ENCODE assay signal across 8 mouse cellular contexts in genomic region chr11:46436760-46437458, GRCm38 (mm10). TPM values are rescaled to one million over a fixed set of nuclear protein-coding genes. Genes with fewer than 3 reads are reported as not detected.
DNase-seq lines count a peak whose midpoint lies in the region; ATAC-seq and TF ChIP-seq lines count a peak whose summit lies in the region.

Gene Med7 (plus strand): TSS chr11:46436925.

- DNase-seq in MN1 (ENCODE audit: low spot score): peak; percentile 99
- peak; percentile 96 for DNase-seq in cerebellum, adult 9-10 months
- peak; percentile 94 for DNase-seq in hindbrain, embryonic 10.5 days (ENCODE audit: low spot score)
- DNase-seq in layer of hippocampus, adult 9-11 months: peak; percentile 97
- DNase-seq in lung, postnatal 0 days (ENCODE audit: low spot score): peak; percentile 99
- peak; percentile 80 for DNase-seq in ovary, postnatal 14 days (ENCODE audit: low spot score)
- DNase-seq in thymus, postnatal 14 days: peak; percentile 95

- peak within 1 kb of the TSS; percentile 78 for H3K4me2 ChIP-seq in lung, postnatal 0 days (replicated peaks; ENCODE audit: low read depth, low read length)

- TF ChIP-seq EP300 in lung, postnatal 0 days (IDR thresholded peaks at IDR 0.05): no peak

- peak within 1 kb of the TSS; percentile 96 for H3K27ac ChIP-seq in hindbrain, embryonic 10.5 days
- H3K27ac ChIP-seq in lung, postnatal 0 days (ENCODE audit: low read length): peak within 1 kb of the TSS; percentile 93

- no peaks in the 10 kb centered on the region for H3K27me3 ChIP-seq in hindbrain, embryonic 10.5 days (ENCODE audit: insufficient read depth, poor library complexity, severe bottlenecking)
- no peaks in the 10 kb centered on the region for H3K27me3 ChIP-seq in lung, postnatal 0 days (replicated peaks; ENCODE audit: insufficient read depth, low read length)

- WGBS in hindbrain, embryonic 10.5 days: under 1% methylated on average over 59 of the region's 59 CpGs
- 1% methylated on average over 55 of the region's 59 CpGs for WGBS in lung, postnatal 0 days

- no peaks in the 10 kb centered on the region for H3K9me3 ChIP-seq in hindbrain, embryonic 10.5 days
- no peaks in the 10 kb centered on the region for H3K9me3 ChIP-seq in lung, postnatal 0 days (ENCODE audit: low read length)

- H3K4me1 ChIP-seq in hindbrain, embryonic 10.5 days (replicated peaks): peaks cover 10% of the 10 kb centered on the region; the same call in 1 of the 2 replicates
- H3K4me1 ChIP-seq in lung, postnatal 0 days (ENCODE audit: insufficient read depth, low read depth, low read length): no peaks in the 10 kb centered on the region

- H3K9ac ChIP-seq in lung, postnatal 0 days (replicated peaks; ENCODE audit: low read depth): peak within 1 kb of the TSS; percentile 95

- ATAC-seq in frontal cortex, adult (ENCODE audit: low TSS enrichment): peak; percentile 100
- ATAC-seq in lung, postnatal 0 days: peak; percentile 100

- no peak for TF ChIP-seq CTCF in lung, postnatal 0 days (IDR thresholded peaks at IDR 0.05)

- peak within 1 kb of the TSS; percentile 87 for H3K4me3 ChIP-seq in hindbrain, embryonic 10.5 days
- H3K4me3 ChIP-seq in lung, postnatal 0 days (ENCODE audit: low read depth, low read length): peak within 1 kb of the TSS; percentile 98

- peaks cover 34% of the 10 kb centered on the region for H3K36me3 ChIP-seq in hindbrain, embryonic 10.5 days
- peaks cover 4% of the 10 kb centered on the region; the same call in 1 of the 2 replicates for H3K36me3 ChIP-seq in lung, postnatal 0 days (ENCODE audit: insufficient read depth, low read length)

RNA-seq across cellular contexts. Expression of gene Med7, which starts in this region (rescaled TPM):
- polyA plus RNA-seq in hindbrain, embryonic 10.5 days (2016; fragmentation: Nextera tagmentation; extraction: Ambion mirVana): 92.6 and 97.7 TPM in 2 replicates
- polyA plus RNA-seq in lung, postnatal 0 days (2015; fragmentation: Nextera tagmentation; extraction: Ambion mirVana): 55.9 and 56.7 TPM in 2 replicates

Comparison
In these comparisons a context has a peak if more than half of its experiments do, and no peak if none do; other contexts are left out.
1. Peak in every context shown above with its lines: DNase-seq, ATAC-seq, H3K4me3 ChIP-seq and H3K27ac ChIP-seq.